Mouse (Mus musculus) ovary, adult 10 weeks (tissue): ENCODE measurements around the gene Cav3. TPM values are rescaled to one million over a fixed set of nuclear protein-coding genes. Genes with fewer than 3 reads are reported as not detected.

Source experiments
- polyA plus RNA-seq: library from polyadenylated mRNA; stranded (reverse); fragments of 350-450 nt; fragmentation: Illumina TruSeq; extraction: RNeasy Lipid Tissue Mini Kit (QIAGEN cat#74804); gene quantifications from one replicate; pipeline ENCODE4 v1.2.3, GENCODE M21; 2014

Gene Cav3
- polyA plus RNA-seq = not detected

DNA sequence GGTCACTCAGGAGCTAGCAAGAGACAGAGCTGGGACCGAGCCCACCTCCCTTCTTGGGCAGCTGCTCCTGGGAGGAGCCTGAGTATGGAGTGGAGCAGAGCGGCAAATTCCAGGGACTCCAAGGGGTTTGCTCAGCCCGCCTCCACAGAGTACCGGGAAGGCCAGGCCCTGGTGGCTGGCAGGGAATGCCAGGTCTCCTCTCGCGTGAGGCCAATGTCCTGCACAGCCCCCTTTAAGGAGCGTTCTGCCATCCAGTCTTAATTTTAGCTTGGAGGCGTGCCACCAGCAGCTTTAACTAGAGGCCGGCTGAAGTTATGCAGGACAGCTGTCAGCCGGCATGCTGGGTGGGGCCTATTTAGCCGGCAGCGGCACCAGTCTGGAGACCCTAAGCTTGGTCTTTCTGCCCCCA, at the start of gene Cav3:
Gene Cav3, plus strand, starts transcription at position 165 of the 409 bp plus-strand sequence.

GRCm38 (mm10) chr6:112489910-112490559, 30.7 kb downstream of the Cav3 start, which contains the start of gene Oxtr:
Oxtr (minus strand) TSS chr6:112489943.

Other genes starting within 250 kb of the Cav3 start
- gene Lmcd1, start 185.7 kb upstream of the Cav3 start, polyA plus RNA-seq = 6.0 TPM
- 0.83 TPM for gene Ssu2, start 71.5 kb upstream of the Cav3 start, polyA plus RNA-seq
- 35.1 TPM for gene Oxtr, start 30.4 kb downstream of the Cav3 start, polyA plus RNA-seq
- gene Rad18, start 237.2 kb downstream of the Cav3 start, polyA plus RNA-seq = 58.2 TPM